Mouse (Mus musculus): ENCODE results near the gene Atn1.

DNA sequence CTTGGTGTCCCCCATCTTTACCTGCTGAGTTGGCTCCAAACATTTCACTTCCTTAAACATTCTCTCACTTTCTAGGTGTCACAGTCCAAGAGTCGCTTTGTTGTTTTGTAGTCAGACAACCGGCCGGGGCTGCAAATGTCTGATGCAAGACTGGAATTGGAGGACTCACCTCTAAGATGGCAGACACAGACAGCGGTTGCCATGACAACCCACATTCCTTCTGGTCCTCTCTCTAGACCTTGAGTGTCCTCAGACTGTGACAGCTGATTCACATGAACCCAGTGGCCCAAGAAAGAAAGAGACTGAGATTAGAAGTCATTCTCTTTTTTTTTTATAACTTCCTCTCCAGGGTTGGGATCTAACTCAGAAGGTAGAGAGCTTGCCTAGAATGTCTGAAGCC is 33.2 kb upstream of the Atn1 start:
- TF ChIP-seq CTCF (IDR thresholded peaks at IDR 0.05; ENCODE audit: low read depth) (no peak), EP300 (IDR thresholded peaks at IDR 0.05; ENCODE audit: low read depth) (no peak)

Measured in heart, postnatal 0 days (tissue).